Mouse (Mus musculus): ENCODE results near the gene Zmat5. TPM values are rescaled to one million over a fixed set of nuclear protein-coding genes. Genes with fewer than 3 reads are reported as not detected.

The Zmat5 gene
- polyA plus RNA-seq, 2 experiments, result 15.5 to 25.7 TPM

- Histone ChIP-seq H3K9me3 (ENCODE audit: control insufficient read depth, low read length) (no peaks in the 10 kb centered on the region), H3K4me2 (ENCODE audit: low read depth) (no peak overlapping the region), H3K4me1 (replicated peaks; ENCODE audit: control insufficient read depth in 2 of 2, insufficient read depth in 2 of 2, low read length in 1 of 2) (no peaks in the 10 kb centered on the region), H3K9ac (replicated peaks) (no peak overlapping the region), H3K4me3 (ENCODE audit: insufficient read depth in 1 of 2, low read depth in 2 of 2, low read length in 2 of 2) (no peak overlapping the region), H3K36me3 (replicated peaks; ENCODE audit: control insufficient read depth, insufficient read depth, low read depth) (no peaks in the 10 kb centered on the region), H3K27ac (no peak overlapping the region), H3K27me3 (ENCODE audit: control insufficient read depth, insufficient read depth, low read length) (no peaks in the 10 kb centered on the region)
- TF ChIP-seq CTCF (IDR thresholded peaks at IDR 0.05; ENCODE audit: low read depth) (no peak), EP300 (IDR thresholded peaks at IDR 0.05; ENCODE audit: low read depth) (no peak)
- DNase-seq (ENCODE audit: low read depth in 3 of 3, low spot score in 3 of 3), result no peak
- no peak for ATAC-seq (ENCODE audit: insufficient read depth)
Measured at GRCm38 (mm10) chr11:4712822-4713221, 8.3 kb downstream of the Zmat5 start.

- TF ChIP-seq EP300 (IDR thresholded peaks at IDR 0.05; ENCODE audit: low read depth) (no peak), CTCF (IDR thresholded peaks at IDR 0.05; ENCODE audit: low read depth) (no peak)
Measured at GRCm38 (mm10) chr11:4714727-4715126, 10.2 kb downstream of the Zmat5 start.

GRCm38 (mm10) chr11:4715596-4715995 lies 11.1 kb downstream of the Zmat5 start:
- TF ChIP-seq CTCF (IDR thresholded peaks at IDR 0.05; ENCODE audit: low read depth) (no peak), EP300 (IDR thresholded peaks at IDR 0.05; ENCODE audit: low read depth) (no peak)
- no peak for ATAC-seq (ENCODE audit: insufficient read depth)
- DNase-seq (ENCODE audit: low read depth in 3 of 3, low spot score in 3 of 3), result no peak
- Histone ChIP-seq H3K27ac (no peak overlapping the region), H3K4me1 (replicated peaks; ENCODE audit: control insufficient read depth in 2 of 2, insufficient read depth in 2 of 2, low read length in 1 of 2) (no peaks in the 10 kb centered on the region), H3K4me2 (ENCODE audit: low read depth) (no peak overlapping the region), H3K4me3 (ENCODE audit: insufficient read depth in 1 of 2, low read depth in 2 of 2, low read length in 2 of 2) (no peak overlapping the region), H3K9me3 (ENCODE audit: control insufficient read depth, low read length) (no peaks in the 10 kb centered on the region), H3K27me3 (ENCODE audit: control insufficient read depth, insufficient read depth, low read length) (no peaks in the 10 kb centered on the region), H3K36me3 (replicated peaks; ENCODE audit: control insufficient read depth, insufficient read depth, low read depth) (no peaks in the 10 kb centered on the region), H3K9ac (replicated peaks) (no peak overlapping the region)
- WGBS (ENCODE audit: insufficient replicate concordance), result 64% methylated on average over 4 of the region's 4 CpGs

More at GRCm38 (mm10) chr11:4714727-4715126, 10.2 kb downstream of the Zmat5 start:
- H3K27ac ChIP-seq, result no peak overlapping the region
- WGBS (ENCODE audit: insufficient replicate concordance), result 29% methylated on average over 4 of the region's 4 CpGs
- H3K4me2 ChIP-seq (ENCODE audit: low read depth), result no peak overlapping the region
- H3K27me3 ChIP-seq (ENCODE audit: control insufficient read depth, insufficient read depth, low read length), result no peaks in the 10 kb centered on the region
- H3K4me1 ChIP-seq (replicated peaks; ENCODE audit: control insufficient read depth in 2 of 2, insufficient read depth in 2 of 2, low read length in 1 of 2), result no peaks in the 10 kb centered on the region
- ATAC-seq (ENCODE audit: insufficient read depth) (no peak), DNase-seq (ENCODE audit: low read depth in 3 of 3, low spot score in 3 of 3) (no peak)
- H3K9ac ChIP-seq (replicated peaks), result no peak overlapping the region
- H3K9me3 ChIP-seq (ENCODE audit: control insufficient read depth, low read length), result no peaks in the 10 kb centered on the region
- H3K4me3 ChIP-seq (ENCODE audit: insufficient read depth in 1 of 2, low read depth in 2 of 2, low read length in 2 of 2), result no peak overlapping the region
- H3K36me3 ChIP-seq (replicated peaks; ENCODE audit: control insufficient read depth, insufficient read depth, low read depth), result no peaks in the 10 kb centered on the region

- no peaks in the 10 kb centered on the region for H3K36me3 ChIP-seq (replicated peaks; ENCODE audit: control insufficient read depth, insufficient read depth, low read depth)
- WGBS (ENCODE audit: insufficient replicate concordance), result 68% methylated on average over 5 of the region's 5 CpGs
- ATAC-seq (ENCODE audit: insufficient read depth) (no peak), DNase-seq (ENCODE audit: low read depth in 3 of 3, low spot score in 3 of 3) (no peak)
- no peak overlapping the region for H3K27ac ChIP-seq
- H3K9me3 ChIP-seq (ENCODE audit: control insufficient read depth, low read length), result no peaks in the 10 kb centered on the region
- H3K4me2 ChIP-seq (ENCODE audit: low read depth), result no peak overlapping the region
- H3K9ac ChIP-seq (replicated peaks), result no peak overlapping the region
- H3K4me1 ChIP-seq (replicated peaks; ENCODE audit: control insufficient read depth in 2 of 2, insufficient read depth in 2 of 2, low read length in 1 of 2), result no peaks in the 10 kb centered on the region
- TF ChIP-seq EP300 (IDR thresholded peaks at IDR 0.05; ENCODE audit: low read depth), result no peak
- no peak for TF ChIP-seq CTCF (IDR thresholded peaks at IDR 0.05; ENCODE audit: low read depth)
- H3K4me3 ChIP-seq (ENCODE audit: insufficient read depth in 1 of 2, low read depth in 2 of 2, low read length in 2 of 2), result no peak overlapping the region
- no peaks in the 10 kb centered on the region for H3K27me3 ChIP-seq (ENCODE audit: control insufficient read depth, insufficient read depth, low read length)
Measured at GRCm38 (mm10) chr11:4716530-4717236, 12.2 kb downstream of the Zmat5 start.

GRCm38 (mm10) chr11:4718548-4718947 lies 14.1 kb downstream of the Zmat5 start:
- 68% methylated on average over 5 of the region's 5 CpGs for WGBS (ENCODE audit: insufficient replicate concordance)
- Histone ChIP-seq H3K27me3 (ENCODE audit: control insufficient read depth, insufficient read depth, low read length) (no peaks in the 10 kb centered on the region), H3K27ac (no peak overlapping the region), H3K9me3 (ENCODE audit: control insufficient read depth, low read length) (no peaks in the 10 kb centered on the region), H3K36me3 (replicated peaks; ENCODE audit: control insufficient read depth, insufficient read depth, low read depth) (no peaks in the 10 kb centered on the region), H3K4me1 (replicated peaks; ENCODE audit: control insufficient read depth in 2 of 2, insufficient read depth in 2 of 2, low read length in 1 of 2) (no peaks in the 10 kb centered on the region), H3K4me3 (ENCODE audit: insufficient read depth in 1 of 2, low read depth in 2 of 2, low read length in 2 of 2) (no peak overlapping the region), H3K4me2 (ENCODE audit: low read depth) (no peak overlapping the region), H3K9ac (replicated peaks) (no peak overlapping the region)
- TF ChIP-seq CTCF (IDR thresholded peaks at IDR 0.05; ENCODE audit: low read depth), result no peak
- TF ChIP-seq EP300 (IDR thresholded peaks at IDR 0.05; ENCODE audit: low read depth), result no peak
- DNase-seq (ENCODE audit: low read depth in 3 of 3, low spot score in 3 of 3) (no peak), ATAC-seq (ENCODE audit: insufficient read depth) (no peak)
